Mouse (Mus musculus) CH12.LX (cell line): ENCODE data around the gene Dazap1.

ENCODE experiments used
- CHD2 ChIP-seq: IDR thresholded peaks from 2 replicates; pipeline ENCODE4 v1.6.1; 2011; ENCODE audit warnings: low read length, improper control_type of control experiment
- CTCF ChIP-seq, 2 experiments: IDR thresholded peaks in 1 of 2; conservative IDR thresholded peaks in 1 of 2; 2 replicates each; pipeline ENCODE4 v1.5.1; 2011 to 2012; ENCODE audit warnings: low read depth in 2 of 2, low read length in 2 of 2, improper control_type of control experiment in 1 of 2, inconsistent platforms in 1 of 2, mild to moderate bottlenecking in 1 of 2, moderate library complexity in 1 of 2
- EP300 ChIP-seq: IDR thresholded peaks from 2 replicates; pipeline ENCODE4 v1.6.1; 2011; ENCODE audit warnings: low read length, improper control_type of control experiment
- POLR2AphosphoS2 ChIP-seq: IDR thresholded peaks from 2 replicates; pipeline ENCODE4 v1.6.1; 2011; ENCODE audit warnings: low read depth, low read length, improper control_type of control experiment
- UBTF ChIP-seq: IDR thresholded peaks from 2 replicates; pipeline ENCODE4 v1.6.1; 2012; ENCODE audit warnings: low read depth, mild to moderate bottlenecking, inconsistent platforms, low read length, improper control_type of control experiment, moderate library complexity
- USF1 ChIP-seq: IDR thresholded peaks from 2 replicates; pipeline ENCODE4 v1.6.1; 2014; ENCODE audit warnings: low read depth, mild to moderate bottlenecking, inconsistent platforms, low read length, improper control_type of control experiment
- ZKSCAN1 ChIP-seq: IDR thresholded peaks from 2 replicates; pipeline ENCODE4 v1.6.1; 2012; ENCODE audit warnings: low read depth, inconsistent platforms, low read length, improper control_type of control experiment, borderline replicate concordance
- ZMIZ1 ChIP-seq: IDR thresholded peaks from 2 replicates; pipeline ENCODE4 v1.6.1; 2012; ENCODE audit warnings: low read depth, mild to moderate bottlenecking, inconsistent platforms, low read length, improper control_type of control experiment
- ZNF384 ChIP-seq: IDR thresholded peaks from 2 replicates; pipeline ENCODE4 v1.6.1; 2012; ENCODE audit warnings: low read depth, low read length, improper control_type of control experiment, inconsistent platforms

- TF ChIP-seq EP300 (no peak), USF1 (no peak), CTCF (conservative IDR thresholded peaks at IDR 0.05 in 1 of 2, IDR thresholded peaks at IDR 0.05 in 1 of 2; ENCODE audit: low read depth in 2 of 2, low read length in 2 of 2) (no peak), POLR2AphosphoS2 (no peak), CHD2 (no peak), ZMIZ1 (no peak), UBTF (no peak), ZKSCAN1 (no peak), ZNF384 (no peak)
These were observed 40.6 kb upstream of the Dazap1 start for GRCm38 (mm10) chr10:80220676-80221075.
